Mouse (Mus musculus) heart, embryonic 10.5 days (tissue): ENCODE measurements at regions not wholly inside any gene's neighbourhood (a gene's known extent, or its start where the extent isn't known, plus 50 kb on each side); places are given as distances from the start of the nearest gene placed in this dataset.
A peak's percentile ranks its signal among the peaks of the same experiment; 100 is the strongest.

Source experiments
- DNase-seq: peaks from one replicate; pipeline ENCODE4 v3.0.0-alpha.2; 2017; ENCODE audit warnings: low spot score
- H3K27ac ChIP-seq: fragments of 300-500 bp; sonication (generic); 2 replicates; pipeline ENCODE4 v1.5.1; 2016; ENCODE audit warnings: mild to moderate bottlenecking
- H3K27me3 ChIP-seq: fragments of 300-500 bp; sonication (generic); 2 replicates; pipeline ENCODE4 v1.6.1; 2016; ENCODE audit warnings: mild to moderate bottlenecking; ENCODE audit not compliant: poor library complexity, insufficient read depth, severe bottlenecking
- H3K36me3 ChIP-seq: fragments of 300-500 bp; sonication (generic); 2 replicates; pipeline ENCODE4 v1.6.1; 2016; ENCODE audit warnings: mild to moderate bottlenecking, moderate library complexity
- H3K4me1 ChIP-seq: fragments of 300-500 bp; sonication (generic); 2 replicates; pipeline ENCODE4 v1.6.1; 2016; ENCODE audit warnings: mild to moderate bottlenecking
- H3K4me3 ChIP-seq: fragments of 300-500 bp; sonication (generic); 2 replicates; pipeline ENCODE4 v1.5.1; 2016; ENCODE audit warnings: mild to moderate bottlenecking, moderate library complexity
- H3K9me3 ChIP-seq: fragments of 300-500 bp; sonication (generic); 2 replicates; pipeline ENCODE4 v1.6.1; 2016; ENCODE audit warnings: mild to moderate bottlenecking, moderate library complexity
- WGBS: fragments of 180-500 bp; shearing (Covaris S2); methylation state at CpG from one replicate; pipeline ENCODE4 v1.1.7; 2016; 5-methylcytosine and 5-hydroxymethylcytosine counted together

DNA sequence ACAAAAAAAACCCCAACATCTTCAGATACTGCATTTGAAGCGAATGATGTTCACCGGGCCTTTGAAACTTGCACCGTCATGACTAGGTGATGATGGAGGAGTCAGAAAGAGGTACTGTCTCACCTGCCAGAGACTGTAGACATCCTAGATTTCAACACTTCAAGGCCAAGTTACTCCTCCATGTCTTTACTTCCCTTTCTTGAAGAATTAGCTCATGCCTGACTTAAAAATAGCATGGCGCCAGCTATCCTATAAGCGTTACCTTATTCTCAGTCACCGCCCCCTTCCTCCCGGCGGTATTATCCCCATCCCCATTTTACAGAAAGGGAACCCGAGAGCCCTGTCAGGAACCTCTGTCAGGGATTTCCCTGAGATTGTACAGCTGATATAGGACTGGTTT lies 374.4 kb upstream of the Gm10131 start:
- H3K36me3 ChIP-seq, result no peaks in the 10 kb centered on the region

DNA sequence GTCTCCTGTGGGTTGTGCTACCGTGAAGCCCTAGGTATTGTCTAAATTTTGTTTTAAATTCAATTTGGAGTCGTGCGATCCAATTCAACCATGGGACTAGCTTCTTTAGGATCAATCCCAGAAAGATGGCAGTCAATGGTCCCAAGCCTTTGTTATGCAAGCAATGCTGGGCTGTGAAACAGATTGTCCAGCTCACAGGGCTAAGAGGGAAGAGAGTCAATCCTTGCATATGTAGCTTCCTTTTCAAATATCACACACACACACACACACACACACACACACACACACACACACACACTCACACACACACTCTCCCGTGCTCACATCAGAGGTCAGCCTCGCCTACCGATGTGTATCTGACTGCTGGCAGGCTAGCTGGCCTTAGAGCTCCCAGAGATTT lies 373.8 kb upstream of the Gm10131 start:
- H3K27me3 ChIP-seq, result no peaks in the 10 kb centered on the region
- H3K9me3 ChIP-seq, result no peaks in the 10 kb centered on the region
- H3K27ac ChIP-seq, result no peak overlapping the region
- DNase-seq, result peak; percentile 56
- no peaks in the 10 kb centered on the region for H3K36me3 ChIP-seq
- peaks cover 2% of the 10 kb centered on the region; the same call in 1 of the 2 replicates for H3K4me1 ChIP-seq
- no peak overlapping the region for H3K4me3 ChIP-seq
- WGBS, result 79% methylated on average over 6 of the region's 6 CpGs

More for the DNA sequence above, 374.4 kb upstream of the Gm10131 start:
- Histone ChIP-seq H3K27ac (no peak overlapping the region), H3K9me3 (no peaks in the 10 kb centered on the region), H3K27me3 (no peaks in the 10 kb centered on the region), H3K4me1 (peaks cover 2% of the 10 kb centered on the region; the same call in 1 of the 2 replicates), H3K4me3 (no peak overlapping the region)
- peak; percentile 61 for DNase-seq
- WGBS, result 85% methylated on average over 9 of the region's 9 CpGs

DNA sequence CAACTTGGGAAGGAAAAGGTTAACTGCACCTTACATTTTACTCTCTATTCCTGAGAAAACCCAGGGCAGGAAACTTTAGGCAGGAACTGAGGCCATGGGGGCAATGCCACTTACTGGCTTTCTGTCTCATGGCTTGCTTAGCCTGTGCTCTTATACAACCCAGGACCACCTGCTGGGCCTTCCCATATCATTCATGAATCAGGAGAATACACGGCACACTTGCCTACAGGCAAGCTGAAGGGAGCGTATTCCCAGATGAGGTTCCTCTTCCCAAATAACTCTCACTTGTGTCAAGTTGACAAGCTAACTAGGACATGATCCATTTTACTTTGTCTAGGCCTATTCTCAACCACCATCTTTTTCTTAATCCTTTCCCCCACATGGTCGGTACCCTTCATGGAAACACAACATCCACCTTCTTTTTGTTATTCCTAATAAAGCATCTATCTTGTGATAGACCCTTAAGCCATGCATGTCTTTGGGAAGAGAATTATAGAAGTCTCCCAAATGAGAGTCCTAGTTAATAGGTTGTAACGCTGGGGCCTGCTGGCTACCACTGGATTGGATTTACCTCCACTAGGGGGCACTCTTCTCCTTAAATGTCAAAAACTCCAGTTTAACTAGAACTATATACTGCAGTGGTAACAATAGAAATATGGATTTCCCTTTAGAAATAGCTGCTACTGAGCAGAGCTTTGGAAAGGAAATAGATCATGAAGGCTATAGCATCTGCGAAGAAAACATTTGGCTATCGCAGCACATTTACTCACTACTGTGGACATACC lies 373.2 kb upstream of the Gm10131 start:
- Histone ChIP-seq H3K4me3 (no peak overlapping the region), H3K27ac (no peak overlapping the region), H3K9me3 (no peaks in the 10 kb centered on the region), H3K36me3 (no peaks in the 10 kb centered on the region), H3K4me1 (peaks cover 2% of the 10 kb centered on the region; the same call in 1 of the 2 replicates), H3K27me3 (no peaks in the 10 kb centered on the region)
- DNase-seq, result peak; percentile 47
- 57% methylated on average over 6 of the region's 6 CpGs for WGBS

DNA sequence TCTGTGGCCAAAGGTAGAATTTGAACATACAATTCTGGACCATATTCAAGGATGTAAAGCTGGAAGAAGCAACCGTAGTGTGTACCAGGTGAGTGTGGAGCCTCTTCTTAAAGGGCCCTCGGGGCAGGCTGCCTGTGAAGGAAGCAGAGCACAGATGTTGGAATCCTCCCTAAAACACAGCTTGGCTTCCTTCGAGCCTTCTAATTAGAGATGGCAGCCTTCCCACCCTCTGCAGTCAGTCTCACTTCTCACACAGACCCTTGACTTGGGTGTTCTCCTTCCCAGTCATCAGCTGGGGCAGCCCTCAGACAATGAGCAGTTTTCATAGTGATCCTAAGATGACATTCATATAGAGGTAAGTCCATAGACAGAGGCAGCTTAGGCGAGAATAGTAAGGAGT lies 371.7 kb upstream of the Gm10131 start:
- Histone ChIP-seq H3K36me3 (no peaks in the 10 kb centered on the region), H3K4me1 (no peaks in the 10 kb centered on the region), H3K27me3 (no peaks in the 10 kb centered on the region), H3K27ac (no peak overlapping the region), H3K4me3 (no peak overlapping the region), H3K9me3 (no peaks in the 10 kb centered on the region)
- 75% methylated on average over 4 of the region's 4 CpGs for WGBS
- peak; percentile 25 for DNase-seq

DNA sequence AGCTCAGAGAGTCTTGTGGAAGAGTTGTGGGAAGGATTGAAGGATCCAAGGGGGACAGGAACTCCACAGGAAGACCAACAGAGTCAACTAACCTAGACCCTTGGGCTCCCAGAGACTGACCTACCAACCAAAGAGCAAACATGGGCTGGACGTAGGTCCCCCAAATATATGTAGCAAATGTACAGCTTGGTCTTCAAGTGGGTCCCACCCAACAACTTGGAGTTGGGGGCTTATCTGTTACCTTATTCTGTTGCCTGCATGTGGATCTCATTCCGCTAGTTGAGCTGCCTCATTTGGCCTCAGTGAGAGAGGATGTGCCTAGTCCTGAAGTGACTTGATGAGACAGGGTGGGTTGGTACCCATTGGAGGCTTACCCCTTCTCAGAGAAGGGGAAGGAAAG lies 371.1 kb upstream of the Gm10131 start:
- WGBS, result 89% methylated on average over 2 of the region's 2 CpGs
- no peak overlapping the region for H3K4me3 ChIP-seq
- H3K9me3 ChIP-seq, result no peaks in the 10 kb centered on the region
- no peak overlapping the region for H3K27ac ChIP-seq
- peak; percentile 59 for DNase-seq
- H3K4me1 ChIP-seq, result no peaks in the 10 kb centered on the region
- H3K36me3 ChIP-seq, result no peaks in the 10 kb centered on the region
- H3K27me3 ChIP-seq, result no peaks in the 10 kb centered on the region

DNA sequence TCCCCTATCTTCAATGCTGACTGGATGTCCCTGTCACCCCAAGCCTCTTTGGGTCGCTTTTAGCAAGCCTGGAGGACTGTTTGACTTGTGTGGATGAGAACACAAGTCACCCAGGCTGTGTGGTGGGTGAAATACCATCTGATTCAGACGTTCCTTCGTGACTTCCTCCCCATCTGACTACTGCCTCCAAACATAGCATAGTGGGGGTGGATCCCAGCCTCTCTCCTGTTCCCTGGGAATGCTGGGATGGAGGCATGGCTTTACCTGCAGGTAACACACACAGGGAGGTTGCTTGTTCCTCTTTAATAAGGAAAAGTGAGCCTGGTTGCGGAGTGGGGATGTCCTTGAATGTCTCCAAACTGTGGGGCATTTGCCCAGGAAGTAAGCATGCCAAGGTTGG lies 369.0 kb upstream of the Gm10131 start:
- WGBS, result 82% methylated on average over 4 of the region's 4 CpGs
- no peaks in the 10 kb centered on the region for H3K4me1 ChIP-seq
- DNase-seq, result peak; percentile 63
- H3K9me3 ChIP-seq, result no peaks in the 10 kb centered on the region
- H3K27me3 ChIP-seq, result no peaks in the 10 kb centered on the region
- no peaks in the 10 kb centered on the region for H3K36me3 ChIP-seq
- H3K4me3 ChIP-seq, result no peak overlapping the region
- no peak overlapping the region for H3K27ac ChIP-seq

DNA sequence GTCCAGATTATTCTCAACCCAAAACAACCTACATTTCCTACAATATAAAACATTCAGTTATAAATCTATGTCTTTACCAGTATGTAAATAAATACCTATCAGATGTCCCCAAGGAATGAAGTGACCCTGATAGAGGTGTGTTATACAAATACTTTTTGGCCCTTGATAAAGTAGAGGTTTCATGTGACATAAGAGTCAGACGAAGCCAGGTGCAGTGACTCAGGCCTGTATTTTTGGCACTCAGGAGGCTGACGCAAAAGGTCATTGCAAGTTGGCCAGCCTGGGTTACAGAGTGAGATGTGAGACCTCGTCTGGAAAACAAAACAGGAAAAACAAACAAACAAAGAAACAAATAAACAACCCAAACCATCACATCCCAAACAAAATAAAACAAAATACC lies 367.4 kb upstream of the Gm10131 start:
- Histone ChIP-seq H3K9me3 (no peaks in the 10 kb centered on the region), H3K4me1 (peaks cover 9% of the 10 kb centered on the region), H3K27ac (no peak overlapping the region), H3K4me3 (no peak overlapping the region), H3K27me3 (no peaks in the 10 kb centered on the region), H3K36me3 (no peaks in the 10 kb centered on the region)
- 60% methylated on average over 3 of the region's 3 CpGs for WGBS
- peak; percentile 50 for DNase-seq

DNA sequence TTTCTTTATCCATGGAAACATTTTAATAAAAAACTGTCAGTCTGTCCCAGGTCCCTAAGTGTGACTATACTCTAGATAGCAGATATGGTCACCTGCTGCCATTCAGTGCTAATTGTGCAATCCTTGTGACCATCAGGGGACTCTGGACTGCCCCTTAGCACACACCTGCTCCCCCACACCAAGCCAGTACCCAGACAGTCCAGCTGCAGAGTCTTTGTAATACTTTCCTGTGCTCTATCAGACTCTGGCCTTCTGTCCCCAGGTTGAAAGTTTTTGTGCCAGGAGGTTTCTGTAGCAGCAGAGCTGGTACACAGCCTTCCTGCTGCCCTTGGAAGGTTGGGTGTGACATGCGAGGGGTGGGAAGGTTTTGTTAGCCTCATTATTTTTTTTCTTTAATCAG lies 366.9 kb upstream of the Gm10131 start:
- WGBS, result 83% methylated on average over 1 of the region's 1 CpGs
- Histone ChIP-seq H3K4me1 (peaks cover 14% of the 10 kb centered on the region), H3K27me3 (no peaks in the 10 kb centered on the region), H3K9me3 (no peaks in the 10 kb centered on the region), H3K27ac (no peak overlapping the region), H3K4me3 (no peak overlapping the region), H3K36me3 (no peaks in the 10 kb centered on the region)
- peak; percentile 51 for DNase-seq

DNA sequence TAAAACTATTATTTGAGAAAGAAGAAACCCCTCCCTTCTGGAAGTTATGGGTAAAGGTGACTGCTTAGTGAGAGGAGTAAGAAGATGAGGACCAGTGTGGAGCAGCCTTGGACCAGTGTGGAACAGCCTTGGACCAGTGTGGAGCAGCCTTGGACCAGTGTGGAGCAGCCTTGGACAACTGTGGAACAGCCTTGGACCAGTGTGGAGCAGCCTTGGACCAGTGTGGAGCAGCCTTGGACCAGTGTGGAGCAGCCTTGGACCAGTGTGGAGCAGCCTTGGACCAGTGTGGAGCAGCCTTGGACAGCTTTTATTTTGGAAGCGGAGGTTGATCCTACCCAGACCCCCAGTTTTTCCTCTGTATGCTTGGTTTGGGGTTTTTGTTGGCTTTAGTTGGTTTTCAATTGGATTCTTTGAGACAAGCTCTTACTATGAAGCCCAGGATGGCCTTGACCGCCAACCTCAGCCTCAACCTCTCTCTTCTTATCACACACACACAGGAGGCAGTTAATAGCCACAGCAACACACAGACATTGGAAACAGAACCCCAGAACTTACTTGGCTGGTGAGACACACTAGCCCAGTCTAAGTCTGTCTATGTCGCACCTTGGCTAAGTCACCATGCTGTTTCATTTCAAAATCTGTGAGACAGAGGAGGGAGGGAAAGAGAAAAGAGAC lies 364.7 kb upstream of the Gm10131 start:
- Histone ChIP-seq H3K27ac (no peak overlapping the region), H3K4me1 (peaks cover 35% of the 10 kb centered on the region), H3K27me3 (no peaks in the 10 kb centered on the region), H3K36me3 (no peaks in the 10 kb centered on the region), H3K4me3 (no peak overlapping the region), H3K9me3 (no peaks in the 10 kb centered on the region)
- WGBS, result 89% methylated on average over 3 of the region's 3 CpGs
- peak; percentile 71 for DNase-seq

DNA sequence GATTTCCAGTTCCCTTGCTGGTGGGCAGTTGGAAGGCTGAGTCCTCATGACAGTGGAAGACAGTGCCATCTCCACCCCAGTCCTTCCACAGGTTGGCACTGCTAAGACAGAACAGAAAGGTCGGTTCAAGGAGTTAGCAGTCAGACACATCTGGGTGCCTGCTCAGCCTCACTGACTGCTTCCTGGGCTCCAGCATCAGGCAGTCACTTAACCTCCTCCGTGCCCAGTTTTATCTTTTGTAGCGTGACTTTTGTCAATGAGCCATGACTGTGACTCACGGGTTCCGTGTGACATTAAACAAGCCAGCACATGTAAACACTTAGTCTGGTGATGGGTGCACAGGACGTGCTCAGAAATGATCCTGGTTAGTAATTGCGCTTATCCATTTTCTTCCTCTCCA lies 363.1 kb upstream of the Gm10131 start:
- 48% methylated on average over 7 of the region's 7 CpGs for WGBS
- H3K27me3 ChIP-seq, result no peaks in the 10 kb centered on the region
- H3K36me3 ChIP-seq, result no peaks in the 10 kb centered on the region
- no peak overlapping the region for H3K4me3 ChIP-seq
- H3K9me3 ChIP-seq, result no peaks in the 10 kb centered on the region
- DNase-seq, result peak; percentile 71
- H3K4me1 ChIP-seq, result peaks cover 49% of the 10 kb centered on the region
- peak overlapping the region; percentile 72; the same call in 1 of the 2 replicates for H3K27ac ChIP-seq

DNA sequence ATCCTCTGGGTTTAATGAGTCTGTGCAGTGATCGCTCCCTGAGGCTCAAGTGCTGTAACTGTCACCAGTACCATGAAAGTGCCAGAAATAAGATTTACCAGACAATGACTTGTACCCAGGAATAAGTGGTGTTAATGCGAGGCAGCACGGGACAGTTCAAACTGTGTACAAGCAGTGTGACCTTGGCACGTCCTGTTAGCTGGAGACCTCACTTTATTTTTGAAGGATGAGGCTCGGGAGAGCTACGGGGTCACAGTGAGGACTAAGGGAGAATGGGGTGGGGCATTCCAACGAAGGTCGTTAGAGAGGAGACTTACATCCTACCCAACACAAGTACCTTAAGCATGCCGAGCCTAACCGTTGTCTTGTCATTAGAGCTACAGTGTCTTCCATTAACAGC lies 362.2 kb upstream of the Gm10131 start:
- peak; percentile 62 for DNase-seq
- Histone ChIP-seq H3K27me3 (no peaks in the 10 kb centered on the region), H3K4me1 (peaks cover 56% of the 10 kb centered on the region), H3K4me3 (no peak overlapping the region), H3K9me3 (no peaks in the 10 kb centered on the region), H3K27ac (peak overlapping the region; percentile 72), H3K36me3 (no peaks in the 10 kb centered on the region)
- 48% methylated on average over 10 of the region's 10 CpGs for WGBS

DNA sequence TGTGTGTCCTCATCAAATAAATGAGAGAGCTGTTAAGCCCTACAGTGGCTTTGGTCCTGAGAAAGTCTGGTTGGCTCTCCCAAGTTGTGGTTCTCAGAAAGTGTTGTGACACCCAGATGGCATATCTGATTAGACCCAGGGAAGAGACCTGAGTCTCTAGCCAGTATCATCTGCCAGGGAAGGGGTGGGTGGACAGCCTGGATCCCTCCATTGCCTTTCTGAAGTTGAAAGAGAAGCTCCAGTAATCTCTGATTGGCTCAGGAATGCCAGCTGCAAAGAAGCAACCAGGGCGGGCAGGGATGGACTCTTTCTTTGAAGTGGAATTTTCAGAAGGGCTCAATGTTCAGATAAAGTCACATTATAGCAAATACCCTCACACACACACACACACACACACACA lies 361.8 kb upstream of the Gm10131 start:
- no peaks in the 10 kb centered on the region for H3K27me3 ChIP-seq
- H3K9me3 ChIP-seq, result no peaks in the 10 kb centered on the region
- DNase-seq, result peak; percentile 62
- H3K36me3 ChIP-seq, result no peaks in the 10 kb centered on the region
- peak overlapping the region; percentile 72 for H3K27ac ChIP-seq
- WGBS, result 33% methylated on average over 1 of the region's 1 CpGs
- H3K4me1 ChIP-seq, result peaks cover 56% of the 10 kb centered on the region
- peak overlapping the region; percentile 36; the same call in 1 of the 2 replicates for H3K4me3 ChIP-seq

DNA sequence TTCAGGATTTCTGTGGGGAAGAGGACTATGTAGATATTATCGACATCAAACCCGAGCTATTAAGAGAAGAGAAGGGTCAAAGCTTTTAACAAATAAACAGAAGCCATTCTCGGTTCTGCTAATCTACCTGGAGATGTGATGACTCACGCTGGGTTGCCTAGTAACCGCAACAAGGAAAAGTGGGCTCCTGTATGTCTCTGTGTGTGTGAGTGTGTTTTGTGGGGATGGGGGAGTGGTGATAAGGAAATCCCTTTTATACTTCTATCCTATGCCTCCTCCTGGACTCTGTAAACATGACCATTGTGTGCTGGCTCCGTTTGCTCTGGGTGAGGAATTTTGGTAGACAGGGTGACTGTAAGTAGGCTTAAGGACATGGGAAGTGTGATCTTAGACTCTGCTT lies 361.3 kb upstream of the Gm10131 start:
- H3K27me3 ChIP-seq, result no peaks in the 10 kb centered on the region
- H3K4me3 ChIP-seq, result peak overlapping the region; percentile 36
- peak; percentile 71 for DNase-seq
- 6% methylated on average over 6 of the region's 6 CpGs for WGBS
- H3K27ac ChIP-seq, result peak overlapping the region; percentile 72
- H3K36me3 ChIP-seq, result no peaks in the 10 kb centered on the region
- no peaks in the 10 kb centered on the region for H3K9me3 ChIP-seq
- peaks cover 56% of the 10 kb centered on the region for H3K4me1 ChIP-seq
